Mouse (Mus musculus) layer of hippocampus, adult 18-20 months (tissue): ENCODE measurements around the gene G430095P16Rik. TPM values are rescaled to one million over a fixed set of nuclear protein-coding genes. Genes with fewer than 3 reads are reported as not detected.

Experiments
- DNase-seq, 2 experiments: peaks; one replicate each; pipeline ENCODE4 v3.0.0; 2022; ENCODE audit warnings: low spot score in 2 of 2
- total RNA-seq, 2 experiments: library from RNA; stranded (reverse); gene quantifications; 2 replicates each; pipeline ENCODE4 v1.2.3; 2021

Gene G430095P16Rik
- total RNA-seq, 2 experiments from 2014 or later, result not detected

GRCm38 (mm10) chr8:84718959-84719690, 3.7 kb upstream of the G430095P16Rik start:
- DNase-seq, result no peak

DNA sequence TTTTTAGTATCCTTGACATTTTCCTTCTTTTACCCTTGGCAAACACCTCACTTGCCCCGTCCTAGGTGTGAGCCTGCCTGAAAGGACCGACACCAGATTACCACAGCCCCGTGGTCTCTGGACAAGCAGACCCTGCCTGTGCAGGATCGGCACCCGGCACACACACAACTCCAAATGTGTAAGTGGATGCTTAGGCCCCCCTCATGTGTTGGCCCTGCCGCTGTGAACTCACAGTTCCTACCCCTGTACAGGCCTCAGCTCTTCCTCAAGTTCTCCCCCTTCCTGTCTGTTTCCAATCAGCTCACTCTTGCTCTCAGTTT, 317 bp upstream of the G430095P16Rik start:
- no peak for DNase-seq

GRCm38 (mm10) chr8:84723571-84723900, 729 bp downstream of the G430095P16Rik start:
- no peak for DNase-seq

DNA sequence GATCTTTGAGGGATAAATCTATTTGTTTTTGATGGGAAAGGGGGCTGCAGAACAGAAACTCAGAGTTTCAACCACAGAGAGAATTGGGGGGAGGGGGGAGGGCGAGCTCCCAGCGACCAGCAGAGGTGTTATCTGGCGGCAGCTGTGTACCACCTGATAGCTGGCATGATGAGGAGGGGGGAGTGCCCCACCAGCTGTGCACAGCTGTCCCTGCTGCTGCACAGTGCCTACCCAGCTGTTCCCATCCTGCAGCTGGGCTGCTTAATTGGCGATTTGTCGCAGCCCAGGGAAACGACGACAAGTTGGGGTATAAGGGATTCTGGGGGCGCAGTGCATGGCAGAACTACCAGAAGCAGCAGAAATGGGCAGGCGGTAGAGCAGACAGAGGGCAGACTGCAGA, 1.9 kb downstream of the G430095P16Rik start:
- no peak for DNase-seq

DNA sequence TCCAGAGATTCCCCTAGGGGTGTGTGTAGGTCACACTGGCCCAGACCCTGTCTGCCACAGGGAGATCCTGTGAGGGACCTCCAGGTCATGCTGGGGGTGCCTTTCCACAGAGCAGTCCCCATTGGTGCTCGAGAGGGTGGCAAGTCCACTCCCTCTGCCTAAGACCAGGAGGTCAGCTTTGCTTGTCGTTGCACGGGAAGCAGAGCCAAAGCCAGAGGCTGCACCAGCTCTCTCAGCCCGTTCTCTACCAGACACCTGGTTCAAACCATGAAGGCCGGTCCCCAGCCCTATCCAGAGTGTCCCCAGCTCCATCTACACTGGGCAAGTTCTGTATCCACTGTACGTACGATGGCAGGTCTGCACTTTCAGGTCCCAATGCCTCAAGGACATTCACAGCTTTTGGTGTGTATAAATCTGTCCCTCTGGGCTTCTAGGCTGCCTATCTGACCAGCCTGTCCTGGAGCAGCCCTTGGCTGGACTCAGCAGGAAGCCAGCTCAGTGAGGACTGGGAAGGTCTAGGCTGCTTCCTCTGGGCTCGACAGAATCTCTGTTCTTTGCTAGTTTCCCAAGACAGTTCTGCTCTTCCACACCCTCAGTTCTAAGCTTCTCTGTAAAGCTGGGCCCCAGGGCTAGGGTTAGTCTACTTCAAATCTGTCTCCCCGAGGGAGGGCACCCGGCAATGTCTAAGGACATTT, 2.6 kb downstream of the G430095P16Rik start:
- DNase-seq, result no peak

DNA sequence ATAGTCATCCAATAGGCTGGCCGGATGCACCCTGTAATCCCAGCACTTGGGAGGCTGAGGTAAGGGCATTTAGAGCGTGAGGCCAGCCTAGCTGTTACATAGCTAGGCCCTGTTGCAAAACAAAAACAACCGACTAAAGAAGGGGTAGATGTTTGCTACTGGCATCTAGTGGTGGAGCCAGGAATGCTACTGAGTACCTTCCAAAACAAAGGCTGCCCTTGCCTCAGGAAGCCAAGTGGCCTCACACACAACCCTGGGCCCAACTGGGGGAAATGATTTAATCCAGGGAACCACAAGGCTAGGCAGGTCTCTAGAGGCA, 3.1 kb downstream of the G430095P16Rik start:
- DNase-seq, result peak in 1 of 2 experiments; percentile 75

- peak in 1 of 2 experiments; percentile 66 for DNase-seq
Measured at GRCm38 (mm10) chr8:84728474-84728873, 5.7 kb downstream of the G430095P16Rik start.

DNA sequence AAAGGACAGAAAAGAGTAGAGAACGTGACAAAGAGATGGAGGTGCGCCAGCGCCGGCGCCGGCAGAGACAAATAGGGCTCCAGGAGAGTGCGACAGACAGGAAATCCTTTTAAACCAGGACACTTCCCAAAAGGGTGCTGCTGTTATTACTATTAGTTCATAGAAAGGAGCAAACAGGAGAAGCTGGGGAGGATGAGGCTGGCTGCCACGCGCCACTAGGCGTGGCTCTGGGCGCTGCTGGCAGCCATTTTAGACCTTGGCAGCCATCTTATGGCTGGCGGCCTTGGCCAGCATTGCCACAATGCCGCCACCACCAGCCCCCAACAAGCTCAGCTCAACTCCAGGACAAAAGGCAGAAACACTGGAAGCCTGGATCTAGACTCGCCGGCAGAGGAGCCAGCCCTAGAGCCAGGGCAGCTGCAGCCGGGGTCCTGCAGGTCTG, 7.1 kb downstream of the G430095P16Rik start:
- DNase-seq, result peak in 1 of 2 experiments; percentile 65

- DNase-seq, result no peak
Measured at GRCm38 (mm10) chr8:84730541-84731370, 7.9 kb downstream of the G430095P16Rik start.

DNA sequence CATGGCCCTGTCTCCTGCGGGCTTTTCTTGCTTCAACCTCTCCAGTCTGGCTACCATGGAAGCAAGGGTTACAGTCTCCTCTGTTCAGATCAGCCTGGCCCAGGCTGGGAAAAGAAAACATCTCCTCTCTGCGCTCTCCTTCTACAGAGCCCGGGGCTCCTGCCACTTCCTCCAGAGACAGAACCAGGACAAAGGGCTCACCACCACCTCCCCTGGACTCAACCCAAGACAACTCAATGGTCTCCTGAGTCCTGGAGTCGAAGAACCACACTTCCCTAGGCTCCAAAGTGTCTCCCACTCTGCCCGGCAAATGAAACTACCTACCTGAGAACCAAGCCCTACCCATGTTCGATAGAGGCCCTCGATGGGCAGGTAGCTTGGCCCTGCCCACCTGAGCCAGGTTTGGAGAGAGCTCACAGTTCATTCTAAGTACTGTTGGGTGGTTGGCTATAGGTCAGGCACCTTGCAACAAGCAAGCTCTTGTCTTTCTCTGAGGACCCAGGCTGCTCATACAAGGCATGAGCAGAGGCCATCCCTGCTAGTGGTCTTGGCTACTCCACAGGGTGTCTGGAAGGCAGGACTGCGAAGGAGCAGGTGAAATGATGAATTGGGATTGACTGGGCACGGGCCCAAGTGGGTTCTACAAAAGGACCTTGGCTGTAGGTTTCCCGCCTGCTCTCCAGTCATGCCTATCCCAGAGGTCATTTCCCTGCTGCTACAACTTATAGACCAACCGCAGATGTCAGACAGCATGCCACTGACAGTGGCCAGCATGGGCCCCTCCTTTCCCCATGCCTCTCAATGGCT, 8.8 kb downstream of the G430095P16Rik start:
- no peak for DNase-seq

DNA sequence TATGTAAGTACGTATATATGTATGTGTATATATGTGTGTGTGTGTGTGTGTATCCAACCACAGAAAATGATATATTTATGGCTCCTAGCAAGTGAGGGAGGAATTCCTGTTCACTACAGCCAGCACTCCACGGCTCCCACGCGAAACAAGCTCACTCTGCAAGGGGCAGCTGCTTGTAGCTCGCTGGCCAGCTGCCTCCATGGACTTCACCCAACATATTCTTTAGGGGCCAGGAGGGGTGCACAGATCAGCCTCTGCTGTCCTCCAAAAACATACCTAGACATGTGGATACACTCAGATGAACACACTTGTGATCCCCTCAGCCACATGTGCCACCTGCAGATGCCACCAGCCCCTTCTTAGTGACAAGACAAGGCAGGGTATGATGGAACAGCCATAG, 9.7 kb downstream of the G430095P16Rik start:
- DNase-seq, result no peak

GRCm38 (mm10) chr8:84732996-84733395, 10.2 kb downstream of the G430095P16Rik start:
- no peak for DNase-seq

DNA sequence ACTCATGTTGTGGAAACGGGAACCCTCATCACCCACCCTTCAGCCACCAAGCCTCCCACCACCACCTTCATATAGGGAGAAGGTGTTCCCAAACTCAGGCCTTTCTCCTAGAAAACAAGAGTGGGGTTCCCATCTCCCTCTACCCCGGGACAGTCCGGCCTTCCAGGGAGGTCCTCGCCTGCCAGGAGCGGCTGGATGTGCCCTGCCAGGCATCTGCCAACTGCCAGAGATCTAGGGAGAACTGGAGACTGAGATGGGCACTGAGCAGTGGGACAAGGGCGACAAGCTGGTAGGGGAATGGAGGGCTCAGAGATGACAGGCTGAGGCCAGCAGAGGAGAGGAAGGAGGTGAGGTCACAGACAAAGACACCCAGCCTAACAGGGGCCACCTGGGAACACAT, 11.2 kb downstream of the G430095P16Rik start:
- DNase-seq, result no peak

GRCm38 (mm10) chr8:84734680-84735079, 11.9 kb downstream of the G430095P16Rik start:
- DNase-seq, result no peak

DNA sequence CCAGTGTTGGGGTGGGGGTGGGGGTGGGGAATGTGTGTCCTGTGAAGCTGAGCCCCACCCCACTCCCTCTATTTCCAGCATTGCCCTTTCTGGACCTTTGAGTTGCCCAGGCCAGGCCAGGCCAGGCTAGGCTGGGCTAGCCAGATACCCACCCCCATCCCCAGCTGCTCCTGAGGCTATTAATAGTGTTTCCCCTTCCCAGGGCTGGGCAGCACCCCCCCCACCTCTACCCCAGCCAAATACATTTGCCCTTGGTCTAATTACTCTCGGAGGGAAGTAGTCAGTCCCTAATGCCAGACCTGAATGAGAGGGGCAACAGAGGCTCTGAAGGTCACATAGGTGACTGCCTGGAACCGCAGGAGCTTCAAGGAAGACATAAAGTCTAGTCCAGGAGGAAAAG, 12.8 kb downstream of the G430095P16Rik start:
- DNase-seq, result no peak

DNA sequence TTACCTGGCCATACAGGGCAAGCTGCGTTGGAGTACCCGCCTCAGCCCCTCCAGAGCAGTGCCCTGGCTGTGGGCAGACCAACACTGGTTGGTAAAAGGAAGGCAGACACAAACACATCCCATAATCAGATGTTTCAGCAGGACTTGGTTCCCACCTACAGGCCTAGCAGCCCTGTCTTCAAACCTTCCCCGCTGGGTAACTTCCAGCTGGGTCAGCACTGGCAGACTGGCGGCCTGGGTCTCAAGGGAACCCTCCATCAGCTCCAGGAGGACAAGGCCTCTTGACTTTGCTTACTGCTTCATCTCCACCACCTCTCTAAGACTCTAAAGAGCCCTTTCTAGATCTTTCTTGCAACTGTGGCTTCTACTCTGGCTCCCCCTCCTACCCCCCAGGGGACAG, 13.7 kb downstream of the G430095P16Rik start:
- DNase-seq, result no peak

DNA sequence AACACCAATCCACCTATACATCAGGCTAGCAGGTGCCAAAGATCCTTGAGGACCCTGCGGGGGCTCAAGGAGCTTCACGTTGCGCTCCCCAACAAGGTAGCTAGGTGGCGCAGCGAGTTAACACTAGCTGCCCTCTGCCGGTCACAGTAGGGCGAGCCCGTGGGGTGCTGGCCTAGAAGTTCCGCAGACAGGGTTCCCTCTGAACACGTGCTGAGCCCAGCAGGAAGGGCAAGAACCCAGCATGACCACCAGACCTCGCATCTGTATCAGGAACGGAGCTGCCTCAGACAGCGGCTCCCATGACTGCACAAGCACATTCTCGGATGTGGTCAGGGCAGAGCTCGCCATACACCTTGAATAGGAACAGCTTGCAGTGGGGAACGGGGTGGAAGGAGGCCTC, 14.8 kb downstream of the G430095P16Rik start:
- DNase-seq, result peak in 1 of 2 experiments; percentile 82

GRCm38 (mm10) chr8:84738266-84738665, 15.5 kb downstream of the G430095P16Rik start:
- DNase-seq, result no peak

GRCm38 (mm10) chr8:84738715-84739400, 16.1 kb downstream of the G430095P16Rik start:
- DNase-seq, result no peak

DNA sequence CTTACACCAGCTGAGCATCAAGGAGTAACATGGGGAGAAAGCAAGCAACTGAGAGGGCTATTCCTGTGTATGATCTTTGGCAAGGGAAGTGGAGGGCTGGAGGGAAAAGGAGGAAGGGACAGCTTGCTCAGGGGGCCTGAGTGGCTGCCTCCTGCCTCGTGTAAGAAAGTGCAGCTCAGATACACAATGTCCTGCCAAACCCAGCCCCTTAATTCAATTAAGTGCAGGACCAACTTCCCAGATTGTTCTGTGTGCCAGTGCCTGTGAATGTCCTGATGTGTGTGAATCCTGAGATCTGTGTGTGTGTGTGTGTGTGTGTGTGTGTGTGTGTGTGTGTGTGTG, 16.6 kb downstream of the G430095P16Rik start:
- no peak for DNase-seq
